Mouse (Mus musculus) spleen, adult 2 months (tissue): ENCODE data around the gene Mybbp1a.

ENCODE experiments used
- CTCF ChIP-seq: fragments of 200-500 bp; IDR thresholded peaks from 2 replicates; pipeline ENCODE4 v1.5.1; 2011; ENCODE audit warnings: mild to moderate bottlenecking, inconsistent platforms; ENCODE audit not compliant: insufficient read depth, insufficient read length, insufficient replicate concordance; ENCODE audit errors: extremely low read depth
- POLR2A ChIP-seq: fragments of 200-500 bp; IDR thresholded peaks from 2 replicates; pipeline ENCODE4 v1.6.1; 2011; ENCODE audit warnings: low read depth, low read length, inconsistent platforms

DNA sequence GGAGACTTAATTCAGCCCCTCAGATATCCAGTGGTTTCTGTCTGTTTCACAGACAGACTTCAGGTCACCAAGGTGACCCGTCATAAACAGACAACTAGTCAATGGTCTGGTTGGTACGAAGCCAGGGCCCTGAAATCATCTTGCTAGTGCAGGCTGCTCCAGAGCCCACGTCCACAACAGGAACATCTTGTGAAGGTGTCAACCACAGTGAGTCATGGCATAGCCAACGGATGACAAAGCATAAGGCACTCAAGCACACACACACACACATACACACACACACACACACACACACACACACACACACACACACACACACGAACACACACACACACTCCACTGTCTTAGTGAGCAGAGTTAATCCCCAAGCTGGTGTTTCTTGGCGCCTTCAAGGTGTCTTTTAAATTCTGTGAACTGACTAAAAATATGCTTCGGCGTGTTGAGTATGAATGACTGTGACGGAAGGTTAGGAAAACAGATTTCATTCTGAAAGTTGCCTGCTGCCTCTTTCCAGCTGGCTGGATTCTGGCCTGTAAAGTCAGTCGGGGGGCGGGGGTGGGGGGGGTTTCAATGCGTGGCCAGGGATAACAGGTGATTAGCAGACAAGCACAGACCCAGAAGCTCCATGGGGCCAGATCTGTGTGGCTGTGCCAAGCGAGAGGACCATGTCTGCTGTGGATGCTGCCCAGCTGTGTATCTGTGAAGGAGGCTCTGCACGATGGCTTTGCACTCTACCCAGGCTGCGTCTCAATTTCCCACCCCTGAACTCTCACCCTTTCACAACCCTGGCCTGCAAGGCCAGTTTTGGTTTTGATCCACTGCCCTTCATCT lies 50.2 kb downstream of the Mybbp1a start:
- TF ChIP-seq CTCF: no peak
- no peak for TF ChIP-seq POLR2A
